Mouse (Mus musculus) urinary bladder, postnatal 0 days (tissue): ENCODE data around the gene Ppp1r2. TPM values are rescaled to one million over a fixed set of nuclear protein-coding genes. Genes with fewer than 3 reads are reported as not detected.

Experiments
- microRNA-seq: library from miRNA; unstranded; fragments of <30 nt; microRNA quantifications from one replicate; pipeline ENCODE4, GENCODE M21; 2016
- polyA plus RNA-seq: library from polyadenylated mRNA; unstranded; fragments of >200 nt; fragmentation: Nextera tagmentation; extraction: Ambion mirVana; gene quantifications from 2 replicates; pipeline ENCODE4 v1.2.1, GENCODE M21; 2015

The Ppp1r2 gene
- 121 and 139 TPM in 2 replicates for polyA plus RNA-seq

GRCm38 (mm10) chr16:31274674-31275460 is at the start of gene Ppp1r2:
TSS of gene Ppp1r2 (minus strand) at chr16:31275277.

GRCm38 (mm10) chr16:31314497-31315233 is 39.6 kb upstream of the Ppp1r2 start, which contains the start of gene Apod:
TSS of gene Apod (minus strand) at chr16:31314808.

Small RNA genes within 50 kb of the gene (microRNA-seq; reads per million reads assigned to microRNA genes)
- gene Gm27415, result not detected

Other genes with a start within 250 kb of the Ppp1r2 start
- 8.2 and 8.4 TPM in 2 replicates for gene Xxylt1, start 193.8 kb downstream of the Ppp1r2 start, polyA plus RNA-seq
- 11.8 and 13.6 TPM in 2 replicates for gene Acap2, start 74.0 kb downstream of the Ppp1r2 start, polyA plus RNA-seq
- gene Apod, start 39.5 kb upstream of the Ppp1r2 start, polyA plus RNA-seq, result 5.6 and 6.4 TPM in 2 replicates
- gene Bdh1, start 147.0 kb upstream of the Ppp1r2 start, polyA plus RNA-seq, result 111 and 125 TPM in 2 replicates